Mouse (Mus musculus) heart, embryonic 12.5 days (tissue): ENCODE measurements around the gene Exd1. TPM values are rescaled to one million over a fixed set of nuclear protein-coding genes. Genes with fewer than 3 reads are reported as not detected.
A peak's percentile ranks its signal among the peaks of the same experiment; 100 is the strongest.

ENCODE experiments used
- ATAC-seq: fragments of 200-750 bp; cut with Nextera tagmentation; 2 replicates; pipeline ENCODE4 v1.8.0; 2017; ENCODE audit warnings: moderate TSS enrichment, moderate library complexity; ENCODE audit not compliant: insufficient number of reproducible peaks, low FRiP score
- H3K27ac ChIP-seq: fragments of 300-500 bp; sonication (generic); 2 replicates; pipeline ENCODE4 v1.5.1; 2016; ENCODE audit warnings: mild to moderate bottlenecking, moderate library complexity; ENCODE audit not compliant: poor library complexity, severe bottlenecking
- H3K27me3 ChIP-seq: fragments of 300-500 bp; sonication (generic); replicated peaks from 2 replicates; pipeline ENCODE4 v1.6.1; 2016; ENCODE audit warnings: mild to moderate bottlenecking, moderate library complexity
- H3K36me3 ChIP-seq: fragments of 300-500 bp; sonication (generic); 2 replicates; pipeline ENCODE4 v1.6.1; 2016; ENCODE audit warnings: mild to moderate bottlenecking, moderate library complexity
- H3K4me1 ChIP-seq: fragments of 300-500 bp; sonication (generic); replicated peaks from 2 replicates; pipeline ENCODE4 v1.6.1; 2016; ENCODE audit warnings: mild to moderate bottlenecking
- H3K4me2 ChIP-seq: fragments of 300-500 bp; sonication (generic); 2 replicates; pipeline ENCODE4 v1.6.1; 2016; ENCODE audit warnings: mild to moderate bottlenecking, moderate library complexity
- H3K4me3 ChIP-seq: fragments of 300-500 bp; sonication (generic); 2 replicates; pipeline ENCODE4 v1.5.1; 2016; ENCODE audit warnings: mild to moderate bottlenecking
- H3K9ac ChIP-seq: fragments of 300-500 bp; sonication (generic); 2 replicates; pipeline ENCODE4 v1.6.1; 2016; ENCODE audit warnings: mild to moderate bottlenecking, moderate library complexity
- H3K9me3 ChIP-seq: fragments of 300-500 bp; sonication (generic); replicated peaks from 2 replicates; pipeline ENCODE4 v1.6.1; 2016; ENCODE audit warnings: mild to moderate bottlenecking, moderate library complexity
- WGBS: fragments of 180-500 bp; shearing (Covaris S2); methylation state at CpG from one replicate; pipeline ENCODE4 v1.1.7; 2016; 5-methylcytosine and 5-hydroxymethylcytosine counted together
- polyA plus RNA-seq: library from polyadenylated mRNA; unstranded; fragments of >200 nt; fragmentation: Nextera tagmentation; extraction: Ambion mirVana; gene quantifications from 2 replicates; pipeline ENCODE4 v1.2.1, GENCODE M21; 2016

Gene Exd1
- polyA plus RNA-seq, 1 experiment from 2014 or later = 0.22 TPM

GRCm38 (mm10) chr2:119498859-119499258 lies 48.6 kb downstream of the Exd1 start:
- no peak overlapping the region for H3K27ac ChIP-seq
- WGBS = 84% methylated on average over 2 of the region's 2 CpGs
- no peaks in the 10 kb centered on the region for H3K27me3 ChIP-seq
- H3K9ac ChIP-seq = no peak overlapping the region
- H3K4me2 ChIP-seq = no peak overlapping the region
- H3K9me3 ChIP-seq = no peaks in the 10 kb centered on the region
- ATAC-seq = no peak
- H3K4me1 ChIP-seq = no peaks in the 10 kb centered on the region
- H3K36me3 ChIP-seq = no peaks in the 10 kb centered on the region
- no peak overlapping the region for H3K4me3 ChIP-seq

GRCm38 (mm10) chr2:119496082-119496481 lies 51.3 kb downstream of the Exd1 start:
- H3K27ac ChIP-seq = no peak overlapping the region
- H3K27me3 ChIP-seq = no peaks in the 10 kb centered on the region
- no peak overlapping the region for H3K9ac ChIP-seq
- H3K4me2 ChIP-seq = no peak overlapping the region
- H3K4me3 ChIP-seq = no peak overlapping the region
- no peaks in the 10 kb centered on the region for H3K36me3 ChIP-seq
- 79% methylated on average over 2 of the region's 2 CpGs for WGBS
- no peaks in the 10 kb centered on the region for H3K9me3 ChIP-seq
- ATAC-seq = no peak
- no peaks in the 10 kb centered on the region for H3K4me1 ChIP-seq

GRCm38 (mm10) chr2:119491953-119492352 lies 55.5 kb downstream of the Exd1 start:
- Histone ChIP-seq H3K27ac (no peak overlapping the region), H3K36me3 (no peaks in the 10 kb centered on the region), H3K9me3 (no peaks in the 10 kb centered on the region), H3K9ac (no peak overlapping the region), H3K4me2 (no peak overlapping the region), H3K4me3 (no peak overlapping the region), H3K27me3 (no peaks in the 10 kb centered on the region), H3K4me1 (no peaks in the 10 kb centered on the region)
- ATAC-seq = no peak
- WGBS = 33% methylated on average over 5 of the region's 5 CpGs

- ATAC-seq = no peak
- Histone ChIP-seq H3K4me3 (no peak overlapping the region), H3K27me3 (no peaks in the 10 kb centered on the region), H3K9ac (no peak overlapping the region), H3K36me3 (no peaks in the 10 kb centered on the region), H3K9me3 (no peaks in the 10 kb centered on the region), H3K4me2 (no peak overlapping the region), H3K27ac (no peak overlapping the region), H3K4me1 (no peaks in the 10 kb centered on the region)
- WGBS = 15% methylated on average over 4 of the region's 4 CpGs
Measured at GRCm38 (mm10) chr2:119486488-119486887, 60.9 kb downstream of the Exd1 start.

DNA sequence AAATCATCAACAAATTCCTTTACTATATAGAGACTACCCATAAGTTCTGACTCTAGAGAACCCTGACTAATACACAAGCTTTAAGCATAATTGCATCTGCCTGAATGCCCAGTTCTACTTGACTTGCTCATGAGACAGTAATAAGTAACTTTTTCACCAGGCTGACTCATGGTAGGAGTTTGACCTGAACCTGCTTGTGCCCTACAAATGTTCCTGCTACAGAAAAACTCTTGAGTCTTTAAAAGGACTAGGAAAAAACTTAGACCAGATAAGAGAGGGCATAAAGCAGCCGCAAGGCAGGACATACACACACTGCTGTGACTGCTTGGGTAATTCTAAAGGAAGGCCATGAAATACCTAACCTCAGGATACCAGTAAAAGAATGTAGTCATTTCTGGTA lies 65.1 kb downstream of the Exd1 start:
- no peak overlapping the region for H3K4me3 ChIP-seq
- no peak overlapping the region for H3K9ac ChIP-seq
- H3K27me3 ChIP-seq = no peaks in the 10 kb centered on the region
- H3K4me1 ChIP-seq = peaks cover 12% of the 10 kb centered on the region
- H3K9me3 ChIP-seq = no peaks in the 10 kb centered on the region
- no peak for ATAC-seq
- H3K36me3 ChIP-seq = no peaks in the 10 kb centered on the region
- no peak overlapping the region for H3K4me2 ChIP-seq
- H3K27ac ChIP-seq = no peak overlapping the region
- WGBS = 66% methylated on average over 1 of the region's 1 CpGs

DNA sequence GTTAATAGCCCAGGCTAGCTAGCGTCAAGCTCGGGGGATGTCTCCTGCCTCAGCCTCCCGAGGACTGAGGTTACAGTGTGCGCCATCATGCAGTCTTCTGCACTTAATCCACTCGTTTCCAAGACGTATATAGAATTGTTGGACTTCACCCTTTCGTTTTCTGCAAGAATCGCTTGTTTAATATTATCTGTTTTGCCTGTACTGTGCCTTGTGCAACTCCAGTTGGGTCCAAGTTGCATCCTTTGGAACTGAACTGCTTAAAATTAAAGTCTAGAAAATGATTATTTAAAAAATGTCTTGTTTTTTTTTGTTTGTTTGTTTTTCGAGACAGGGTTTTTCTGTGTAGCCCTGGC lies 69.1 kb downstream of the Exd1 start:
- peak overlapping the region; percentile 99 for H3K9ac ChIP-seq
- H3K9me3 ChIP-seq = no peaks in the 10 kb centered on the region
- peak overlapping the region; percentile 77 for H3K4me2 ChIP-seq
- peaks cover 26% of the 10 kb centered on the region for H3K4me1 ChIP-seq
- H3K4me3 ChIP-seq = peak overlapping the region; percentile 92
- 8% methylated on average over 9 of the region's 9 CpGs for WGBS
- no peak for ATAC-seq
- H3K27ac ChIP-seq = peak overlapping the region; percentile 97
- no peaks in the 10 kb centered on the region for H3K27me3 ChIP-seq
- no peaks in the 10 kb centered on the region for H3K36me3 ChIP-seq

DNA sequence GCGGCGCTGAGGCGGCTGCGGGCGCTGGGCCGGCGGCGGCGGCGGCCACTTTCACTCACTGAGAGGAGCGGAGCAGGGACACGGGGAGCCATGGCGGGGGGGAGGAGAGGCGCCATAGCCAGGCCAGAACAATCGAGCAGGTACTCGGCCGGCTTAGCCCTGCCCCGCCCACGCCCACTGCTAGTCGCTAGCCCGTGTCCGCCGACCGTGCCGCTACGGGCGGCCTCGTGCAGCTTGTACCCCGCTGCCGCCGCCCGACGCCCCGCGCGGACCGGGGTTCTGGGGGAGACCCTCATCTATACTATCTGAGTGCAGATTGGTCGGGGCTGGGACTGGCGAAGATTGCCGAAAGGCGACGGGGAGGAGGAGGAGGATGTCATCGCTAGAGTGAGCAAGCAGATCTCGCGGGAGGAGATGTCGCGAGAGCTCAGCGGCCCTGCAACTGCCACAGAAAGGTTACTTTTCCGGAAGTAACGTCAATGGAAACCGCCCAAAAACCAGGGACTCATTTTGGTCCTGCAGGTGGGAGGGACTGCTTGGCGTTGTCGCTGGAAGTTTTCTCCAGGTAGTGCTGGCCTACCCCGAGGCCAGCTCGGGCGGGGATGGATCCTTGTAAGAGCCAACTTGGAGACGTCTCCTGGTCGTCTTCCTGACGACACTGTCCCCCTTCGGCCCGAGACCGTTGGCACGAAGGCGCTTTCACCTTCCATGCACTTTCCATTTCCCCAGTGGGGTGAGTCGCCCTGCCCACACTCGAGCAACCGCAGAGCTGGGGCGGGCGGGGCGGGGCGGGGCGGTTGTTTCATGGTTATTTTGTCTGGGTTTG lies 69.6 kb downstream of the Exd1 start, which contains the start of gene Ino80:
TSS of gene Ino80 (minus strand) at position 117 of the 826 bp plus-strand sequence.
- WGBS = under 1% methylated on average over 61 of the region's 72 CpGs
- Histone ChIP-seq H3K4me2 (peak within 1 kb of the TSS; percentile 77), H3K4me1 (peaks cover 26% of the 10 kb centered on the region), H3K36me3 (peaks cover 3% of the 10 kb centered on the region; the same call in 1 of the 2 replicates), H3K9ac (peak within 1 kb of the TSS; percentile 99), H3K27ac (peak within 1 kb of the TSS; percentile 97), H3K9me3 (no peaks in the 10 kb centered on the region), H3K27me3 (no peaks in the 10 kb centered on the region), H3K4me3 (peak within 1 kb of the TSS; percentile 92)
- peak; percentile 95 for ATAC-seq

- Histone ChIP-seq H3K4me3 (peak overlapping the region; percentile 92), H3K9ac (peak overlapping the region; percentile 99), H3K36me3 (peaks cover 9% of the 10 kb centered on the region; the same call in 1 of the 2 replicates), H3K27ac (peak overlapping the region; percentile 97), H3K9me3 (no peaks in the 10 kb centered on the region), H3K4me2 (peak overlapping the region; percentile 77), H3K27me3 (no peaks in the 10 kb centered on the region), H3K4me1 (peaks cover 26% of the 10 kb centered on the region)
- ATAC-seq = peak; percentile 70
- under 1% methylated on average over 44 of the region's 44 CpGs for WGBS
Measured at GRCm38 (mm10) chr2:119476621-119477391, 70.6 kb downstream of the Exd1 start.

GRCm38 (mm10) chr2:119476166-119476565 lies 71.3 kb downstream of the Exd1 start:
- peak overlapping the region; percentile 92 for H3K4me3 ChIP-seq
- peak overlapping the region; percentile 77 for H3K4me2 ChIP-seq
- no peak for ATAC-seq
- no peaks in the 10 kb centered on the region for H3K9me3 ChIP-seq
- H3K9ac ChIP-seq = peak overlapping the region; percentile 99
- peaks cover 26% of the 10 kb centered on the region for H3K4me1 ChIP-seq
- no peaks in the 10 kb centered on the region for H3K27me3 ChIP-seq
- 13% methylated on average over 7 of the region's 7 CpGs for WGBS
- H3K27ac ChIP-seq = peak overlapping the region; percentile 97; the same call in 1 of the 2 replicates
- H3K36me3 ChIP-seq = peaks cover 9% of the 10 kb centered on the region; the same call in 1 of the 2 replicates
